Mouse (Mus musculus): ENCODE data around the gene Spin2-ps6.

Gene Spin2-ps6

GRCm38 (mm10) chrX:33234569-33234968 lies at the start of gene Spin2-ps6:
Spin2-ps6 (plus strand) TSS chrX:33234869.
- in situ Hi-C loops (cut with MboI, MseI): loop anchor here (25.0 kb wide), 1 partner anchor 1272 kb away; the partner anchor contains the start of gene Gm21637 (in 2 of the 2)

Measured in T-helper 17 cell (primary cell).